Mouse (Mus musculus) stomach, postnatal 0 days (tissue): ENCODE results near the gene Rassf2.

Source experiments
- CTCF ChIP-seq: IDR thresholded peaks from 2 replicates; pipeline ENCODE4 v1.5.1; 2016; ENCODE audit warnings: antibody characterized with exemption, low read depth, mild to moderate bottlenecking, moderate library complexity
- EP300 ChIP-seq: optimal IDR thresholded peaks from 2 replicates; pipeline ENCODE3; 2016; ENCODE audit warnings: antibody characterized with exemption

DNA sequence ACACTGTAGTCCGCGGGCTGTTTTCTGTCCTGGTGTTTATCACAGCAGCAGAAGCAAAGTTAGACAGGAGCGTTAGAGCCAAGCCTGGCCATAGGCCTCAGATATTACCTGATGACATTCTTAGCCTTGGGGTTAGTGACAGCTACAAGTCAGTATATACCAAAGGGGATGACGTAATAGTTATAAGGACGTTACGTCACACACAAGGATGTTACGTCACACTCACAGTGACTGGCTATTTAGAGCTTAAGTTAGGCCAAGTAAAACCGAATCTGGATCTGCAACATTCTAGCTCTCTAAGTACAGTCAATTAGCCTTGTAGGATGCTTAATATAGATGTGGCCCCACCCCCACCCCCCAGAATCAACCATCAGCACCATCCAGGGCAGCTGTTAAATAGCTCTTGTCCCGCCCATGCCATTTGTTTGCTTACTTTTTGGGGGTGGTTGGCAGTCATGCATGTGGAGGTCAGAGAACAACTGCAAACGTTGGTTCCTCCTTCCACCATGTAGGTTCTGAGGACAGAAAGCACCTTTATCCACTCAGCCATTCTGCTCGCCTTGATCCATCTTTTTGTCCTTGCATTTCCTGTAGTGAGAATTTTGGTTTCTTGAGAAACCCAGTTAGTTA lies 18.2 kb upstream of the Rassf2 start:
- TF ChIP-seq CTCF (no peak), EP300 (no peak)
